In the genomic region with DNA sequence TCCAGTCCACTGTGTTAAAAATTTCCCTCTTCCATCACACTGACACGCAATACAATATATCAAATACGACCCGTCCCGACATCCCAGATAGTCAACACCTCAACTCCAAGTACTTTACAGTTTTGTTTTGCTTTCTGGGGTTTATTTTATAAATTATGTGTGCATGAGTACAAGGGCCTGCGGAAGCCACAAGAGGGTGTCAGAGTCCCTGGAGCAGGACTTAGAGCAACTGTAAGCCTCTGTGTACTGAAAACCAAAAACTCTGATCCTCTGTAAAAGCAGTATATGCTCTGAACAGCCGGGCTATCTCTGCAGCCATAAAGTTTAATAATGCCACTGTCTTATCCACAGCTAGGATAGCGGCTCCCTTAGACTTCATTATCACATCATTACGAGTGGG, we compare ENCODE assay signal across 21 mouse cellular contexts. TPM values are rescaled to one million over a fixed set of nuclear protein-coding genes. Genes with fewer than 3 reads are reported as not detected.
DNase-seq lines count a peak whose midpoint lies in the region; ATAC-seq and TF ChIP-seq lines count a peak whose summit lies in the region.
"Had no signal": no experiment of that assay in that cellular context is flagged by ENCODE, and none has a peak within 500 bp of the region (broad histone marks: within the 10 kb centered on the region; RNA-seq: fewer than 3 reads in every experiment).

No protein-coding gene starts in this region.

- H3K9me3 ChIP-seq in hindbrain, postnatal 0 days (ENCODE audit: low read length), result no peaks in the 10 kb centered on the region
- H3K9me3 ChIP-seq in hindbrain, embryonic 14.5 days (ENCODE audit: control insufficient read depth, low read length), result no peaks in the 10 kb centered on the region
- H3K9me3 ChIP-seq in lung, embryonic 14.5 days (ENCODE audit: low read depth, low read length), result no peaks in the 10 kb centered on the region
- H3K9me3 ChIP-seq: embryonic facial prominence, embryonic 10.5 days; limb, embryonic 13.5 days; stomach, embryonic 15.5 days had no signal

- no peak overlapping the region for H3K4me2 ChIP-seq in hindbrain, postnatal 0 days (ENCODE audit: low read depth, low read length)
- no peak overlapping the region for H3K4me2 ChIP-seq in hindbrain, embryonic 14.5 days (replicated peaks)
- H3K4me2 ChIP-seq in lung, embryonic 14.5 days, result no peak overlapping the region
- H3K4me2 ChIP-seq: limb, embryonic 13.5 days; stomach, embryonic 15.5 days had no signal

- 88% methylated on average over 8 of the region's 8 CpGs for WGBS in hindbrain, postnatal 0 days
- 94% methylated on average over 8 of the region's 8 CpGs for WGBS in hindbrain, embryonic 14.5 days
- 65% methylated on average over 8 of the region's 8 CpGs for WGBS in lung, embryonic 14.5 days

- no peak for ATAC-seq in hindbrain, postnatal 0 days
- ATAC-seq in hindbrain, embryonic 14.5 days (ENCODE audit: low FRiP score), result no peak
- ATAC-seq in lung, embryonic 14.5 days (ENCODE audit: insufficient read depth), result no peak

- no peak overlapping the region for H3K4me3 ChIP-seq in hindbrain, postnatal 0 days (ENCODE audit: low read length)
- H3K4me3 ChIP-seq in hindbrain, embryonic 14.5 days (replicated peaks; ENCODE audit: low read length), result no peak overlapping the region
- no peak overlapping the region for H3K4me3 ChIP-seq in lung, embryonic 14.5 days (ENCODE audit: low read depth, low read length)
- no peak overlapping the region for H3K4me3 ChIP-seq in cortical plate, adult 2 months (ENCODE audit: insufficient read depth, low read length)
- H3K4me3 ChIP-seq: embryonic facial prominence, embryonic 10.5 days; limb, embryonic 13.5 days; stomach, embryonic 15.5 days had no signal

- H3K27me3 ChIP-seq in hindbrain, postnatal 0 days (ENCODE audit: insufficient read depth, low read length), result no peaks in the 10 kb centered on the region
- no peaks in the 10 kb centered on the region for H3K27me3 ChIP-seq in hindbrain, embryonic 14.5 days (ENCODE audit: control insufficient read depth, insufficient read depth, low read length)
- no peaks in the 10 kb centered on the region for H3K27me3 ChIP-seq in lung, embryonic 14.5 days (ENCODE audit: insufficient read depth, low read length)
- H3K27me3 ChIP-seq: stomach, embryonic 15.5 days had no signal

- no peaks in the 10 kb centered on the region for H3K4me1 ChIP-seq in hindbrain, postnatal 0 days (ENCODE audit: insufficient read depth, low read length)
- H3K4me1 ChIP-seq in hindbrain, embryonic 14.5 days (replicated peaks; ENCODE audit: control insufficient read depth, insufficient read depth, low read length), result 0 out of 2 replicates have a peak, but pooled peaks cover 7% of the 10 kb centered on the region
- no peaks in the 10 kb centered on the region for H3K4me1 ChIP-seq in lung, embryonic 14.5 days (ENCODE audit: insufficient read depth)
- H3K4me1 ChIP-seq in cortical plate, adult 2 months (ENCODE audit: control insufficient read depth, insufficient read depth, low read length), result no peaks in the 10 kb centered on the region

- H3K36me3 ChIP-seq in hindbrain, postnatal 0 days (ENCODE audit: insufficient read depth, low read length), result no peaks in the 10 kb centered on the region
- H3K36me3 ChIP-seq in hindbrain, embryonic 14.5 days (replicated peaks; ENCODE audit: control insufficient read depth, insufficient read depth), result peaks cover 21% of the 10 kb centered on the region; the same call in 1 of the 2 replicates
- H3K36me3 ChIP-seq in lung, embryonic 14.5 days (ENCODE audit: insufficient read depth), result peaks cover 15% of the 10 kb centered on the region; the same call in 1 of the 2 replicates

- peak; percentile 39 for TF ChIP-seq CTCF in hindbrain, postnatal 0 days (IDR thresholded peaks at IDR 0.05; ENCODE audit: low read depth)
- TF ChIP-seq CTCF in lung, embryonic 14.5 days (IDR thresholded peaks at IDR 0.05; ENCODE audit: low read depth), result peak; percentile 42; the same call in 1 of the 2 replicates
- TF ChIP-seq CTCF in cortical plate, adult 2 months (IDR thresholded peaks at IDR 0.05; ENCODE audit: extremely low read depth, insufficient read depth, low read length), result 0 out of 2 replicates have a peak, but pooled peaks have one; percentile 11

- no peak overlapping the region for H3K27ac ChIP-seq in hindbrain, postnatal 0 days
- no peak overlapping the region for H3K27ac ChIP-seq in hindbrain, embryonic 14.5 days
- no peak overlapping the region for H3K27ac ChIP-seq in lung, embryonic 14.5 days (ENCODE audit: low read depth)
- no peak overlapping the region for H3K27ac ChIP-seq in cortical plate, adult 2 months (ENCODE audit: insufficient read depth, low read length)
- H3K27ac ChIP-seq: embryonic facial prominence, embryonic 10.5 days; limb, embryonic 13.5 days; stomach, embryonic 15.5 days had no signal

- TF ChIP-seq POLR2A in cortical plate, adult 2 months (IDR thresholded peaks at IDR 0.05; ENCODE audit: extremely low read depth, insufficient read depth, low read length), result no peak

- DNase-seq in hindbrain, postnatal 0 days (ENCODE audit: low spot score), result no peak
- no peak for DNase-seq in hindbrain, embryonic 14.5 days (ENCODE audit: low spot score)
- DNase-seq in lung, embryonic 14.5 days, result peak; percentile 36
- no peak for DNase-seq in lung, postnatal 14 days
- DNase-seq in A20 (ENCODE audit: low read depth, low spot score), result peak; percentile 19
- DNase-seq in spleen, adult 12 weeks (ENCODE audit: low spot score), result no peak
- DNase-seq: adrenal gland, postnatal 25 days; cerebellum, adult 11 months; cerebellum, postnatal 25 days; gastrocnemius, postnatal 10 days; heart, adult 18-20 months; kidney, adult 2 months; kidney, postnatal 25 days; midbrain, embryonic 14.5 days; right cerebral cortex, postnatal 25 days had no signal

- no peak overlapping the region for H3K9ac ChIP-seq in hindbrain, postnatal 0 days (replicated peaks; ENCODE audit: low read length)
- H3K9ac ChIP-seq in hindbrain, embryonic 14.5 days, result no peak overlapping the region
- no peak overlapping the region for H3K9ac ChIP-seq in lung, embryonic 14.5 days
- H3K9ac ChIP-seq: limb, embryonic 13.5 days; stomach, embryonic 15.5 days had no signal

RNA-seq across cellular contexts. Expression of gene Shq1, which starts 3.3 kb away (rescaled TPM):
- 4.1 and 8.1 TPM in 2 replicates for total RNA-seq in hindbrain, postnatal 0 days (2014; rRNA removed)
- 4.3 and 5.1 TPM in 2 replicates for polyA plus RNA-seq in hindbrain, postnatal 0 days (2015; fragmentation: Nextera tagmentation; extraction: Ambion mirVana)
- 7.6 and 7.9 TPM in 2 replicates for polyA plus RNA-seq in hindbrain, embryonic 14.5 days (2014; fragmentation: Nextera tagmentation; extraction: Ambion mirVana)
- polyA plus RNA-seq in lung, embryonic 14.5 days (2014; fragmentation: Nextera tagmentation; extraction: Ambion mirVana), result 15.9 and 17.7 TPM in 2 replicates
- polyA plus RNA-seq in cortical plate, adult 2 months (2012; rRNA removed), result 3.0 and 3.3 TPM in 2 replicates

RNA-seq across cellular contexts. Expression of gene Gxylt2, which starts 36.9 kb away (rescaled TPM):
- total RNA-seq in hindbrain, postnatal 0 days (2014; rRNA removed), result 1.9 and 2.5 TPM in 2 replicates
- polyA plus RNA-seq in hindbrain, postnatal 0 days (2015; fragmentation: Nextera tagmentation; extraction: Ambion mirVana), result 2.4 and 2.7 TPM in 2 replicates
- 2.2 and 2.3 TPM in 2 replicates for polyA plus RNA-seq in hindbrain, embryonic 14.5 days (2014; fragmentation: Nextera tagmentation; extraction: Ambion mirVana)
- polyA plus RNA-seq in lung, embryonic 14.5 days (2014; fragmentation: Nextera tagmentation; extraction: Ambion mirVana), result 4.4 and 6.0 TPM in 2 replicates
- 0.59 and 0.77 TPM in 2 replicates for polyA plus RNA-seq in cortical plate, adult 2 months (2012; rRNA removed)
- total RNA-seq: hematopoietic stem cell, adult 5-6 weeks; neutrophil, adult 5-6 weeks had no signal

Comparison
In these comparisons a context has a peak if more than half of its experiments do, and no peak if none do; other contexts are left out.
1. DNase-seq: peak in lung, embryonic 14.5 days (single experiment) and A20 (single experiment); none in hindbrain, postnatal 0 days (single experiment), hindbrain, embryonic 14.5 days (single experiment), lung, postnatal 14 days (single experiment) and spleen, adult 12 weeks (single experiment).
2. Peak in every context shown above with its lines, with median percentiles within 50 percentile points of each other: CTCF ChIP-seq.